Mouse (Mus musculus) midbrain, embryonic 14.5 days (tissue): ENCODE results near the gene Stox2. TPM values are rescaled to one million over a fixed set of nuclear protein-coding genes. Genes with fewer than 3 reads are reported as not detected.

ENCODE experiments used
- ATAC-seq: fragments of 200-750 bp; cut with Nextera tagmentation; 2 replicates; pipeline ENCODE4 v1.8.0; 2017; ENCODE audit warnings: moderate number of reproducible peaks, moderate library complexity; ENCODE audit not compliant: low FRiP score, low TSS enrichment
- DNase-seq: peaks from one replicate; pipeline ENCODE4 v3.0.0-alpha.2; 2015
- H3K27ac ChIP-seq: fragments of 300-500 bp; sonication (generic); replicated peaks from 2 replicates; pipeline ENCODE4 v1.5.1; 2014; ENCODE audit warnings: mild to moderate bottlenecking, low read depth, low read length, moderate library complexity
- H3K27me3 ChIP-seq: fragments of 300-500 bp; sonication (generic); 2 replicates; pipeline ENCODE4 v1.6.1; 2014; ENCODE audit warnings: low read length, control low read depth, mixed read lengths; ENCODE audit not compliant: control insufficient read depth, insufficient read depth
- H3K36me3 ChIP-seq: fragments of 300-500 bp; sonication (generic); 2 replicates; pipeline ENCODE4 v1.6.1; 2014; ENCODE audit warnings: low read length, control low read depth; ENCODE audit not compliant: control insufficient read depth, insufficient read depth
- H3K4me1 ChIP-seq: fragments of 300-500 bp; sonication (generic); 2 replicates; pipeline ENCODE4 v1.6.1; 2014; ENCODE audit warnings: mild to moderate bottlenecking, antibody characterized with exemption, low read length, control low read depth; ENCODE audit not compliant: control insufficient read depth, insufficient read depth
- H3K4me2 ChIP-seq: fragments of 300-500 bp; sonication (generic); 2 replicates; pipeline ENCODE4 v1.6.1; 2014; ENCODE audit warnings: mild to moderate bottlenecking, low read length, moderate library complexity
- H3K4me3 ChIP-seq: fragments of 300-500 bp; sonication (generic); replicated peaks from 2 replicates; pipeline ENCODE4 v1.5.1; 2014; ENCODE audit warnings: low read depth, low read length
- H3K9ac ChIP-seq: fragments of 300-500 bp; sonication (generic); replicated peaks from 2 replicates; pipeline ENCODE4 v1.6.1; 2014; ENCODE audit warnings: mild to moderate bottlenecking, low read length, moderate library complexity
- H3K9me3 ChIP-seq: fragments of 300-500 bp; sonication (generic); 2 replicates; pipeline ENCODE4 v1.6.1; 2016; ENCODE audit warnings: low read length, control low read depth, mixed read lengths; ENCODE audit not compliant: control insufficient read depth
- WGBS: fragments of 180-500 bp; shearing (Covaris S2); extraction: QIAGEN DNeasy Blood & Tissue Kit; methylation state at CpG from one replicate; pipeline ENCODE4 v1.1.7; 2014; 5-methylcytosine and 5-hydroxymethylcytosine counted together
- polyA plus RNA-seq: library from polyadenylated mRNA; unstranded; fragments of >200 nt; fragmentation: Nextera tagmentation; extraction: Ambion mirVana; gene quantifications from 2 replicates; pipeline ENCODE4 v1.2.1, GENCODE M21; 2014

The Stox2 gene
- polyA plus RNA-seq, 1 experiment from 2014 or later = 53.9 TPM

- H3K9ac ChIP-seq = no peak overlapping the region
- H3K4me1 ChIP-seq = no peaks in the 10 kb centered on the region
- 95% methylated on average over 10 of the region's 10 CpGs for WGBS
- H3K36me3 ChIP-seq = no peaks in the 10 kb centered on the region
- DNase-seq (no peak), ATAC-seq (no peak)
- no peaks in the 10 kb centered on the region for H3K9me3 ChIP-seq
- no peaks in the 10 kb centered on the region for H3K27me3 ChIP-seq
- H3K4me3 ChIP-seq = no peak overlapping the region
- no peak overlapping the region for H3K4me2 ChIP-seq
- H3K27ac ChIP-seq = no peak overlapping the region
These were observed 54.3 kb downstream of the Stox2 start for GRCm38 (mm10) chr8:47391844-47392243.

- H3K9ac ChIP-seq = no peak overlapping the region
- no peaks in the 10 kb centered on the region for H3K27me3 ChIP-seq
- H3K4me2 ChIP-seq = no peak overlapping the region
- H3K27ac ChIP-seq = no peak overlapping the region
- 93% methylated on average over 3 of the region's 3 CpGs for WGBS
- no peak for DNase-seq
- no peak overlapping the region for H3K4me3 ChIP-seq
- H3K36me3 ChIP-seq = no peaks in the 10 kb centered on the region
- ATAC-seq = no peak
- H3K4me1 ChIP-seq = no peaks in the 10 kb centered on the region
- H3K9me3 ChIP-seq = no peaks in the 10 kb centered on the region
These were observed 56.7 kb downstream of the Stox2 start for GRCm38 (mm10) chr8:47389430-47389829.

- Histone ChIP-seq H3K4me2 (no peak overlapping the region), H3K27me3 (no peaks in the 10 kb centered on the region), H3K9ac (no peak overlapping the region), H3K36me3 (no peaks in the 10 kb centered on the region), H3K27ac (no peak overlapping the region), H3K9me3 (no peaks in the 10 kb centered on the region), H3K4me1 (no peaks in the 10 kb centered on the region), H3K4me3 (no peak overlapping the region)
- DNase-seq (no peak), ATAC-seq (no peak)
- WGBS = 89% methylated on average over 12 of the region's 12 CpGs
These were observed 58.0 kb downstream of the Stox2 start for GRCm38 (mm10) chr8:47388171-47388570.

GRCm38 (mm10) chr8:47385810-47386209 is 60.4 kb downstream of the Stox2 start:
- Histone ChIP-seq H3K27ac (no peak overlapping the region), H3K4me3 (no peak overlapping the region), H3K36me3 (no peaks in the 10 kb centered on the region), H3K9me3 (no peaks in the 10 kb centered on the region), H3K4me1 (no peaks in the 10 kb centered on the region), H3K4me2 (no peak overlapping the region), H3K27me3 (no peaks in the 10 kb centered on the region), H3K9ac (no peak overlapping the region)
- ATAC-seq = no peak
- no peak for DNase-seq
- 76% methylated on average over 1 of the region's 1 CpGs for WGBS

- peak; percentile 26 for DNase-seq
- H3K4me1 ChIP-seq = no peaks in the 10 kb centered on the region
- H3K36me3 ChIP-seq = no peaks in the 10 kb centered on the region
- no peaks in the 10 kb centered on the region for H3K9me3 ChIP-seq
- H3K27me3 ChIP-seq = no peaks in the 10 kb centered on the region
- 93% methylated on average over 5 of the region's 5 CpGs for WGBS
- H3K27ac ChIP-seq = no peak overlapping the region
- no peak overlapping the region for H3K4me2 ChIP-seq
- H3K9ac ChIP-seq = no peak overlapping the region
- no peak overlapping the region for H3K4me3 ChIP-seq
- ATAC-seq = no peak
These were observed 62.0 kb downstream of the Stox2 start for GRCm38 (mm10) chr8:47384151-47384550.

GRCm38 (mm10) chr8:47383632-47384031 is 62.5 kb downstream of the Stox2 start:
- ATAC-seq (no peak), DNase-seq (no peak)
- Histone ChIP-seq H3K9me3 (no peaks in the 10 kb centered on the region), H3K9ac (no peak overlapping the region), H3K27me3 (no peaks in the 10 kb centered on the region), H3K4me3 (no peak overlapping the region), H3K4me2 (no peak overlapping the region), H3K27ac (no peak overlapping the region), H3K4me1 (no peaks in the 10 kb centered on the region), H3K36me3 (no peaks in the 10 kb centered on the region)
- WGBS = 90% methylated on average over 9 of the region's 9 CpGs

- ATAC-seq = no peak
- Histone ChIP-seq H3K9ac (no peak overlapping the region), H3K27ac (no peak overlapping the region), H3K36me3 (no peaks in the 10 kb centered on the region), H3K4me1 (no peaks in the 10 kb centered on the region), H3K27me3 (no peaks in the 10 kb centered on the region), H3K4me3 (no peak overlapping the region), H3K4me2 (no peak overlapping the region), H3K9me3 (no peaks in the 10 kb centered on the region)
- 28% methylated on average over 3 of the region's 3 CpGs for WGBS
- peak; percentile 75 for DNase-seq
These were observed 64.9 kb downstream of the Stox2 start for GRCm38 (mm10) chr8:47381216-47381615.

GRCm38 (mm10) chr8:47380725-47381124 is 65.4 kb downstream of the Stox2 start:
- H3K9me3 ChIP-seq = no peaks in the 10 kb centered on the region
- no peaks in the 10 kb centered on the region for H3K27me3 ChIP-seq
- no peak overlapping the region for H3K4me2 ChIP-seq
- 82% methylated on average over 6 of the region's 6 CpGs for WGBS
- no peak for DNase-seq
- no peak overlapping the region for H3K9ac ChIP-seq
- H3K36me3 ChIP-seq = no peaks in the 10 kb centered on the region
- ATAC-seq = no peak
- H3K4me1 ChIP-seq = no peaks in the 10 kb centered on the region
- no peak overlapping the region for H3K4me3 ChIP-seq
- no peak overlapping the region for H3K27ac ChIP-seq

GRCm38 (mm10) chr8:47380075-47380474 is 66.1 kb downstream of the Stox2 start:
- ATAC-seq (no peak), DNase-seq (no peak)
- no peaks in the 10 kb centered on the region for H3K9me3 ChIP-seq
- 75% methylated on average over 3 of the region's 3 CpGs for WGBS
- no peaks in the 10 kb centered on the region for H3K4me1 ChIP-seq
- H3K36me3 ChIP-seq = no peaks in the 10 kb centered on the region
- H3K9ac ChIP-seq = no peak overlapping the region
- no peak overlapping the region for H3K4me2 ChIP-seq
- no peaks in the 10 kb centered on the region for H3K27me3 ChIP-seq
- H3K4me3 ChIP-seq = no peak overlapping the region
- H3K27ac ChIP-seq = no peak overlapping the region
